Mouse (Mus musculus) liver, embryonic 14.5 days (tissue): ENCODE results near the gene 9530003J23Rik.

Experiments used
- CTCF ChIP-seq: IDR thresholded peaks from 2 replicates; pipeline ENCODE4 v1.5.1; 2016; ENCODE audit warnings: antibody characterized with exemption, low read depth, control low read depth
- EP300 ChIP-seq: IDR thresholded peaks from 2 replicates; pipeline ENCODE4 v1.6.1; 2016; ENCODE audit warnings: antibody characterized with exemption, low read depth

DNA sequence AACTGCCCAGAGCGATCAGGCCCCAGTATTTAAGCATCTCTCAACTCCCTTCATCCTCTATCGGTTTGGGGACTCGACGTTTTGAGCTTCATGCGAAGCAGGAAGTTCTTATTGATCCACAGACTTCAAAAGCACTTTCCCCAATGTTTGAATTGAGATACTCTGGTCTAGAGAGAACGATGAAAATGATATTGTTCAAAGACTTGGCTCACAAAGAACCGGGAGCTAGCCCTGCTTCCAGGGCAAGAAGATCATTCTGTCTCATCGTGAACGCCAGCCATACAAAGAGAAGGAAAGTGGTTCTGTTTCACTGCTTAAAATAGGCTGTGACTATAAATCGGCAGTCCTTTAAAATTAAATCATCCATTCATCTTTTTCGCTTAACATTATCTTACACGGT, at the start of gene 9530003J23Rik:
- no peak for TF ChIP-seq CTCF
- no peak for TF ChIP-seq EP300
